Mouse (Mus musculus): ENCODE measurements at regions not wholly inside any gene's neighbourhood (a gene's known extent, or its start where the extent isn't known, plus 50 kb on each side); places are given as distances from the start of the nearest gene placed in this dataset.

- no peak overlapping the region for H3K4me2 ChIP-seq (ENCODE audit: low read depth, low read length)
- WGBS: 34% methylated on average over 15 of the region's 15 CpGs
- no peak overlapping the region for H3K9ac ChIP-seq (ENCODE audit: low read depth, low read length)
- H3K4me3 ChIP-seq (ENCODE audit: low read length): no peak overlapping the region
- no peaks in the 10 kb centered on the region for H3K9me3 ChIP-seq (ENCODE audit: control insufficient read depth, low read length)
- peak overlapping the region; percentile 61 for H3K27ac ChIP-seq (ENCODE audit: low read length)
- peak; percentile 73; the same call in 1 of the 2 replicates for ATAC-seq
- H3K27me3 ChIP-seq (replicated peaks; ENCODE audit: control insufficient read depth, insufficient read depth, low read length): no peaks in the 10 kb centered on the region
- H3K4me1 ChIP-seq (ENCODE audit: control insufficient read depth, insufficient read depth, low read length): peaks cover 4% of the 10 kb centered on the region; the same call in 1 of the 2 replicates
- no peaks in the 10 kb centered on the region for H3K36me3 ChIP-seq (ENCODE audit: control insufficient read depth, insufficient read depth, low read length)
These were observed 125.6 kb downstream of the Smad6 start for GRCm38 (mm10) chr9:63896073-63896807.

- H3K4me1 ChIP-seq (ENCODE audit: control insufficient read depth, insufficient read depth, low read length): peaks cover 4% of the 10 kb centered on the region; the same call in 1 of the 2 replicates
- H3K36me3 ChIP-seq (ENCODE audit: control insufficient read depth, insufficient read depth, low read length): no peaks in the 10 kb centered on the region
- 60% methylated on average over 17 of the region's 17 CpGs for WGBS
- H3K27ac ChIP-seq (ENCODE audit: low read length): no peak overlapping the region
- H3K4me3 ChIP-seq (ENCODE audit: low read length): no peak overlapping the region
- peak; percentile 60; the same call in 1 of the 2 replicates for ATAC-seq
- H3K9me3 ChIP-seq (ENCODE audit: control insufficient read depth, low read length): no peaks in the 10 kb centered on the region
- no peaks in the 10 kb centered on the region for H3K27me3 ChIP-seq (replicated peaks; ENCODE audit: control insufficient read depth, insufficient read depth, low read length)
- no peak overlapping the region for H3K4me2 ChIP-seq (ENCODE audit: low read depth, low read length)
- no peak overlapping the region for H3K9ac ChIP-seq (ENCODE audit: low read depth, low read length)
These were observed 129.5 kb downstream of the Smad6 start for GRCm38 (mm10) chr9:63892235-63892971.

GRCm38 (mm10) chr9:63890717-63891116 lies 131.1 kb downstream of the Smad6 start:
- H3K9me3 ChIP-seq (ENCODE audit: control insufficient read depth, low read length): no peaks in the 10 kb centered on the region
- H3K4me1 ChIP-seq (ENCODE audit: control insufficient read depth, insufficient read depth, low read length): no peaks in the 10 kb centered on the region
- H3K9ac ChIP-seq (ENCODE audit: low read depth, low read length): no peak overlapping the region
- no peaks in the 10 kb centered on the region for H3K36me3 ChIP-seq (ENCODE audit: control insufficient read depth, insufficient read depth, low read length)
- H3K27me3 ChIP-seq (replicated peaks; ENCODE audit: control insufficient read depth, insufficient read depth, low read length): no peaks in the 10 kb centered on the region
- H3K4me3 ChIP-seq (ENCODE audit: low read length): no peak overlapping the region
- H3K27ac ChIP-seq (ENCODE audit: low read length): no peak overlapping the region
- WGBS: 42% methylated on average over 5 of the region's 5 CpGs
- peak; percentile 67 for ATAC-seq
- no peak overlapping the region for H3K4me2 ChIP-seq (ENCODE audit: low read depth, low read length)

GRCm38 (mm10) chr9:63889570-63889969 lies 131.8 kb upstream of the Smad3 start:
- no peak overlapping the region for H3K9ac ChIP-seq (ENCODE audit: low read depth, low read length)
- ATAC-seq: no peak
- 75% methylated on average over 6 of the region's 6 CpGs for whole genome bisulfite sequencing
- H3K36me3 ChIP-seq (ENCODE audit: control insufficient read depth, insufficient read depth, low read length): no peaks in the 10 kb centered on the region
- no peak overlapping the region for H3K27ac ChIP-seq (ENCODE audit: low read length)
- no peaks in the 10 kb centered on the region for H3K9me3 ChIP-seq (ENCODE audit: control insufficient read depth, low read length)
- H3K4me3 ChIP-seq (ENCODE audit: low read length): no peak overlapping the region
- H3K27me3 ChIP-seq (replicated peaks; ENCODE audit: control insufficient read depth, insufficient read depth, low read length): no peaks in the 10 kb centered on the region
- no peak overlapping the region for H3K4me2 ChIP-seq (ENCODE audit: low read depth, low read length)
- H3K4me1 ChIP-seq (ENCODE audit: control insufficient read depth, insufficient read depth, low read length): no peaks in the 10 kb centered on the region

DNA sequence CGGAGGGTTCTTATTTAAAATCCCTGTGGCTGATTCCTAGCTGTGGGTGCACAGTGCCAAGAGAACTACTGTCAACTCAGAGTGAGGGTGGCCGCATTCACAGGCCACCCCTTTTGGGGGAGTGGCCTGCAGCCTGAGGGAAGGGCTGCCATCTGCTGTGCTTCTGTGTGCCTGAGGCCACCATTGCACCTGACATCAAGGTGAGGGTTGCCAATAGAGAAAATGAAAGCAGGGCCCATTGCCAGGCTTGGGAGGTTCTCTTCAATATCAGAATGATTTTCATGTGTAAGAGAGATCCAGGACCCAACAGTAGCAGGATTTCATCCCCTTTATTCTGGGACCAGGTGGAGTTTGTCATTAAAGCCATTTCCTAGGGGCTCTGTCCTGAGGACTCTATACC lies 127.2 kb upstream of the Smad3 start:
- no peak overlapping the region for H3K27ac ChIP-seq (ENCODE audit: low read length)
- no peak overlapping the region for H3K4me2 ChIP-seq (ENCODE audit: low read depth, low read length)
- no peak overlapping the region for H3K9ac ChIP-seq (ENCODE audit: low read depth, low read length)
- ATAC-seq: no peak
- no peaks in the 10 kb centered on the region for H3K36me3 ChIP-seq (ENCODE audit: control insufficient read depth, insufficient read depth, low read length)
- H3K4me1 ChIP-seq (ENCODE audit: control insufficient read depth, insufficient read depth, low read length): 0 out of 2 replicates have a peak, but pooled peaks cover 2% of the 10 kb centered on the region
- 77% methylated on average over 2 of the region's 2 CpGs for WGBS
- no peaks in the 10 kb centered on the region for H3K27me3 ChIP-seq (replicated peaks; ENCODE audit: control insufficient read depth, insufficient read depth, low read length)
- no peak overlapping the region for H3K4me3 ChIP-seq (ENCODE audit: low read length)
- no peaks in the 10 kb centered on the region for H3K9me3 ChIP-seq (ENCODE audit: control insufficient read depth, low read length)

DNA sequence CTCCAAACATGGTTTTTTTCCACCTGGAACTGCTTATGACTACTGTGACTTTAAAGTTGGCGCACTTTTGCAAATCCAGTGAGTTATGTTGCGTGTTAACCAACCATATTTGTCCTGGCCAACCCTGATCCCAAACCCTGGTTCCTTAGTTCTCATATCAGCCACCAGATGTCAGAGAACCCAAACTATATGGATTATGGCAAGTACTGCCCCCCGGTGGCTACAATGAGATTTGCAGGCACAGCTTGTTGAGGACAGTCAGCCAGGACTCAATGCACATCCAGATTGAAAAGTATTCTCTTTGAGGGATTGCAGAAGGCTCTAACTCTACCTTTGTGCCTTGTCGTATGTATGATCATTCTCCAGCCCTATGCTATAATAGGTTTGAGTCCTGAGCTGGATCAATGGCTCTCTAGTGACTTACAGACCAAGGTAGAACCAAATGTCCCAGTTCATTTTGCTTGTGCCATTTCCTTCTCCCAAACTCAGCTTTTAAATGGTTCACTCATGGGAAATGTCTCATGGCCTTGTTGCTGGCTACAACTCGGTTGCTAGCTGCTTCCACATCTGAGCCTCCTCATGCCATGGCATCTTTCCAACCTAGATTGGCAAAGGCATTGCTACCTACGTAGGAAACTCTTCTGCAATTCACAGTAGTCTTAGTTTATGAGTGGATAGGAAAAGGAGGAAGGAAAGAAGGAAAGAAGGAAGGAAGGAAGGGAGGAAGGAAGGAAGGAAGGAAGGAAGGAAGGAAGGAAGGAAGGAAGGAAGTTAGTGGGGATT lies 126.1 kb upstream of the Smad3 start:
- 68% methylated on average over 6 of the region's 6 CpGs for WGBS

DNA sequence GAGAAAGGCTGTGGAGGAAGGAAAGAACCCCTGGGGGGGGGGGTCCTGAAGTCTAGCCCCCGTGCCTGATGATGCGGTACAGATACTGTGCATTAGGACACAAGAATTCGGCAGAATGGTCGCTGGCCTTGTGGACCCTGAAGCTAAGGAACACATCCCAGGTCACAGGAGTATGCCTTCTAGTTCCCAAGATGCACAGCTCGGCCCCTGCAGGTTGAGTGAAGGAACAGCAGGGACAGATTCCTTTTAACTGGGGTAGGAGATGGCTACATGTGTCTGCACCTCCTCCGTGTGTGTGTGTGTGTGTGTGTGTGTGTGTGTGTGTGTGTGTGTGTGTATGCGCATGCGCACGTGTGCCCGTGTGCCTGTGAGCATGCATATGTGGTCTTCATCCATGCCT lies 123.9 kb upstream of the Smad3 start:
- H3K4me1 ChIP-seq (ENCODE audit: control insufficient read depth, insufficient read depth, low read length): 0 out of 2 replicates have a peak, but pooled peaks cover 4% of the 10 kb centered on the region
- no peaks in the 10 kb centered on the region for H3K9me3 ChIP-seq (ENCODE audit: control insufficient read depth, low read length)
- H3K4me2 ChIP-seq (ENCODE audit: low read depth, low read length): no peak overlapping the region
- WGBS: 82% methylated on average over 10 of the region's 10 CpGs
- H3K36me3 ChIP-seq (ENCODE audit: control insufficient read depth, insufficient read depth, low read length): no peaks in the 10 kb centered on the region
- no peak for ATAC-seq
- no peaks in the 10 kb centered on the region for H3K27me3 ChIP-seq (replicated peaks; ENCODE audit: control insufficient read depth, insufficient read depth, low read length)
- H3K27ac ChIP-seq (ENCODE audit: low read length): no peak overlapping the region
- H3K4me3 ChIP-seq (ENCODE audit: low read length): no peak overlapping the region
- no peak overlapping the region for H3K9ac ChIP-seq (ENCODE audit: low read depth, low read length)

More for the DNA sequence above, 126.1 kb upstream of the Smad3 start:
- Histone ChIP-seq H3K4me3 (ENCODE audit: low read length) (no peak overlapping the region), H3K36me3 (ENCODE audit: control insufficient read depth, insufficient read depth, low read length) (no peaks in the 10 kb centered on the region), H3K27me3 (replicated peaks; ENCODE audit: control insufficient read depth, insufficient read depth, low read length) (no peaks in the 10 kb centered on the region), H3K9ac (ENCODE audit: low read depth, low read length) (no peak overlapping the region), H3K9me3 (ENCODE audit: control insufficient read depth, low read length) (no peaks in the 10 kb centered on the region), H3K27ac (ENCODE audit: low read length) (no peak overlapping the region), H3K4me2 (ENCODE audit: low read depth, low read length) (no peak overlapping the region), H3K4me1 (ENCODE audit: control insufficient read depth, insufficient read depth, low read length) (0 out of 2 replicates have a peak, but pooled peaks cover 2% of the 10 kb centered on the region)
- ATAC-seq: no peak

- 0 out of 2 replicates have a peak, but pooled peaks cover 4% of the 10 kb centered on the region for H3K4me1 ChIP-seq (ENCODE audit: control insufficient read depth, insufficient read depth, low read length)
- no peak overlapping the region for H3K4me2 ChIP-seq (ENCODE audit: low read depth, low read length)
- no peak overlapping the region for H3K27ac ChIP-seq (ENCODE audit: low read length)
- H3K36me3 ChIP-seq (ENCODE audit: control insufficient read depth, insufficient read depth, low read length): no peaks in the 10 kb centered on the region
- H3K9me3 ChIP-seq (ENCODE audit: control insufficient read depth, low read length): no peaks in the 10 kb centered on the region
- 65% methylated on average over 4 of the region's 4 CpGs for WGBS
- no peak overlapping the region for H3K4me3 ChIP-seq (ENCODE audit: low read length)
- no peak for ATAC-seq
- no peak overlapping the region for H3K9ac ChIP-seq (ENCODE audit: low read depth, low read length)
- no peaks in the 10 kb centered on the region for H3K27me3 ChIP-seq (replicated peaks; ENCODE audit: control insufficient read depth, insufficient read depth, low read length)
These were observed 123.4 kb upstream of the Smad3 start for GRCm38 (mm10) chr9:63881261-63881563.

Data from intestine, embryonic 16.5 days (tissue).